Mouse (Mus musculus) embryonic facial prominence, embryonic 14.5 days (tissue): ENCODE measurements at regions not wholly inside any gene's neighbourhood (a gene's known extent, or its start where the extent isn't known, plus 50 kb on each side); places are given as distances from the start of the nearest gene placed in this dataset.

ENCODE experiments used
- ATAC-seq: fragments of 200-750 bp; cut with Nextera tagmentation; 2 replicates; pipeline ENCODE4 v1.8.0; 2017; ENCODE audit warnings: low read depth, moderate number of reproducible peaks, moderate TSS enrichment
- DNase-seq: peaks from one replicate; pipeline ENCODE4 v3.0.0-alpha.2; 2015; ENCODE audit warnings: low spot score
- H3K27ac ChIP-seq: fragments of 300-500 bp; sonication (generic); replicated peaks from 2 replicates; pipeline ENCODE4 v1.5.1; 2014; ENCODE audit warnings: low read depth, mild to moderate bottlenecking, low read length, moderate library complexity
- H3K27me3 ChIP-seq: fragments of 300-500 bp; sonication (generic); replicated peaks from 2 replicates; pipeline ENCODE4 v1.6.1; 2014; ENCODE audit warnings: low read length; ENCODE audit not compliant: control insufficient read depth, insufficient read depth
- H3K36me3 ChIP-seq: fragments of 300-500 bp; sonication (generic); 2 replicates; pipeline ENCODE4 v1.6.1; 2014; ENCODE audit warnings: low read length, mixed read lengths; ENCODE audit not compliant: control insufficient read depth, insufficient read depth
- H3K4me1 ChIP-seq: fragments of 300-500 bp; sonication (generic); 2 replicates; pipeline ENCODE4 v1.6.1; 2014; ENCODE audit warnings: antibody characterized with exemption, low read length; ENCODE audit not compliant: control insufficient read depth, insufficient read depth
- H3K4me2 ChIP-seq: fragments of 300-500 bp; sonication (generic); 2 replicates; pipeline ENCODE4 v1.6.1; 2014; ENCODE audit warnings: low read depth, mild to moderate bottlenecking, low read length, moderate library complexity, mixed read lengths
- H3K4me3 ChIP-seq: fragments of 300-500 bp; sonication (generic); 2 replicates; pipeline ENCODE4 v1.5.1; 2014; ENCODE audit warnings: low read depth, mild to moderate bottlenecking, low read length
- H3K9ac ChIP-seq: fragments of 300-500 bp; sonication (generic); 2 replicates; pipeline ENCODE4 v1.6.1; 2014; ENCODE audit warnings: low read depth, mild to moderate bottlenecking, low read length, moderate library complexity, mixed read lengths
- H3K9me3 ChIP-seq: fragments of 300-500 bp; sonication (generic); 2 replicates; pipeline ENCODE4 v1.6.1; 2016; ENCODE audit warnings: low read length; ENCODE audit not compliant: control insufficient read depth
- WGBS: fragments of 180-500 bp; shearing (Covaris S2); extraction: QIAGEN DNeasy Blood & Tissue Kit; methylation state at CpG from one replicate; pipeline ENCODE4 v1.1.7; 2014; 5-methylcytosine and 5-hydroxymethylcytosine counted together

DNA sequence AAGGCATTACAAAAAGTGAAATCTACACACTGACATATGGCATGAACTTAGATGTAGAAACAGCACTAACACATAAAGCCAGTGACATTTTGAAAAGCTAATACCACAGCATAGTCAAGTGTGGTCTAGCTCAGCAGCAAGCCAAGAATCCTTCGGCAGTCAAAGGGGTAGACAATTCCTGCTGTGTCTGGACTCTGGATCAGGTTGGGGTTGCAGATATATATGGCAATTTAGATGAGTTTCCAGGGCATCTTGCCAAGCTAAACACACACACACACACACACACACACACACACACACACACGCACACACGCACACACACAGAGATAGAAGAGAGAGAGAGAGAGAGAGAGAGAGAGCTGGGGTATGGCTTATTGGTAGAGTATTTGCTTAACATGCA, 118.2 kb downstream of the Chst1 start:
- Histone ChIP-seq H3K36me3 (no peaks in the 10 kb centered on the region), H3K4me3 (no peak overlapping the region), H3K4me2 (no peak overlapping the region), H3K27me3 (no peaks in the 10 kb centered on the region), H3K9me3 (no peaks in the 10 kb centered on the region), H3K9ac (no peak overlapping the region), H3K4me1 (no peaks in the 10 kb centered on the region), H3K27ac (no peak overlapping the region)
- DNase-seq = no peak
- no peak for ATAC-seq
- WGBS = 78% methylated on average over 3 of the region's 3 CpGs

GRCm38 (mm10) chr2:92721951-92722350, 122.4 kb downstream of the Chst1 start:
- 81% methylated on average over 3 of the region's 3 CpGs for WGBS
- Histone ChIP-seq H3K36me3 (no peaks in the 10 kb centered on the region), H3K27ac (no peak overlapping the region), H3K27me3 (no peaks in the 10 kb centered on the region), H3K9me3 (no peaks in the 10 kb centered on the region), H3K4me2 (no peak overlapping the region), H3K4me3 (no peak overlapping the region), H3K9ac (no peak overlapping the region), H3K4me1 (no peaks in the 10 kb centered on the region; the same call in 1 of the 2 replicates)
- DNase-seq (no peak), ATAC-seq (no peak)

- no peaks in the 10 kb centered on the region for H3K27me3 ChIP-seq
- no peaks in the 10 kb centered on the region for H3K36me3 ChIP-seq
- 35% methylated on average over 9 of the region's 9 CpGs for WGBS
- H3K9me3 ChIP-seq = no peaks in the 10 kb centered on the region
- no peak overlapping the region for H3K4me2 ChIP-seq
- no peak overlapping the region for H3K27ac ChIP-seq
- no peak overlapping the region for H3K4me3 ChIP-seq
- no peak; the same call in 1 of the 2 replicates for ATAC-seq
- no peak for DNase-seq
- H3K4me1 ChIP-seq = no peaks in the 10 kb centered on the region; the same call in 1 of the 2 replicates
- H3K9ac ChIP-seq = no peak overlapping the region
Observed at GRCm38 (mm10) chr2:92723618-92724263, 124.2 kb downstream of the Chst1 start.

GRCm38 (mm10) chr2:92726640-92727039, 127.1 kb downstream of the Chst1 start:
- Histone ChIP-seq H3K27ac (no peak overlapping the region), H3K9me3 (no peaks in the 10 kb centered on the region), H3K27me3 (no peaks in the 10 kb centered on the region), H3K36me3 (no peaks in the 10 kb centered on the region), H3K4me1 (no peaks in the 10 kb centered on the region; the same call in 1 of the 2 replicates), H3K9ac (no peak overlapping the region), H3K4me2 (no peak overlapping the region), H3K4me3 (no peak overlapping the region)
- peak; percentile 60 for DNase-seq
- ATAC-seq = peak; percentile 62; the same call in 1 of the 2 replicates
- WGBS = 50% methylated on average over 7 of the region's 7 CpGs

GRCm38 (mm10) chr2:92727241-92727640, 127.7 kb downstream of the Chst1 start:
- Histone ChIP-seq H3K27ac (no peak overlapping the region), H3K36me3 (no peaks in the 10 kb centered on the region), H3K4me1 (no peaks in the 10 kb centered on the region; the same call in 1 of the 2 replicates), H3K9me3 (no peaks in the 10 kb centered on the region), H3K4me3 (no peak overlapping the region), H3K27me3 (no peaks in the 10 kb centered on the region), H3K4me2 (no peak overlapping the region), H3K9ac (no peak overlapping the region)
- DNase-seq (no peak), ATAC-seq (no peak)
- WGBS = 82% methylated on average over 2 of the region's 2 CpGs

DNA sequence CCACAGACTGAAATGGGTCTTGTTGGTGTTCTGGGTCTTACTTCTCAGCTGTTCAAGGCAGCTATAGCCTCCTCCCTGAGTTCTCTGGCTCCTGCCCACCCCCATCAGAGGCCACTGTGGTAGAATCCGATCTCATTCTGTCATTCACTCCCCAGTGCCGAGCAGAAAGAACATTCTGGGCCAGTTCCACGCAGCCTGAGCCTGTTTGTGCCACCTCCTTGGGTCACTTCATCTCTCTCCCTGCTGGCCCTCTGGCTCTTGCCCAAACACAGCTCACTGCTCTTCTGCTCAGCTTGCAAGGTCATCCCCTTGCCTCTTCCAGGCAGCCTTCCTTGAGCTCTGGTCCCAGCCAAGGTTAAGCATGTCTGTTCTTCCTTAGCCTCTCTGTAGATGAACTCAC, 128.9 kb downstream of the Chst1 start:
- Histone ChIP-seq H3K9ac (no peak overlapping the region), H3K4me3 (no peak overlapping the region)

DNA sequence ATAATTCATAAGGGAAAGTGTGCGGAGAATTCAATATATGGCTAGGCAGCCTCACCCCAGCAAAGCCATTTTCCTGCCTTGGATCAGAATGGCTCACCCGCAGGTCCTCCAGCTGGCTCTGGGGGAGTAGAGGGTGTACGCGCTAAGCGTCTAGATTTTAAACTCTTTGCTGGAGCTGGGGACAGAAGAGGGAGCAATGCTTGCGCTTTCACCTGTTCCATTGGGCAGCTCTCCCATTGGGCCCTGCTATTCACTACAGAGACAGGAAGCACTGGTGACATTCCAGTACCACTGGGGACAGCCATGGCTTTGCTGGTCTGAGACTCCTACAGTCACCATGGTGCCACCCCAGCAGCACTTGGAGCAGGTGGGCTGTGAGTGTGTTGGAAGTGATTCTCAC, 130.9 kb downstream of the Chst1 start:
- H3K27ac ChIP-seq = no peak overlapping the region
- H3K4me2 ChIP-seq = no peak overlapping the region
- no peak overlapping the region for H3K9ac ChIP-seq
- ATAC-seq = no peak
- H3K4me1 ChIP-seq = no peaks in the 10 kb centered on the region; the same call in 1 of the 2 replicates
- no peak for DNase-seq
- H3K36me3 ChIP-seq = no peaks in the 10 kb centered on the region
- no peaks in the 10 kb centered on the region for H3K9me3 ChIP-seq
- no peaks in the 10 kb centered on the region for H3K27me3 ChIP-seq
- H3K4me3 ChIP-seq = no peak overlapping the region
- 89% methylated on average over 6 of the region's 6 CpGs for WGBS

More for the DNA sequence above, 128.9 kb downstream of the Chst1 start:
- Histone ChIP-seq H3K36me3 (no peaks in the 10 kb centered on the region), H3K4me2 (no peak overlapping the region), H3K9me3 (no peaks in the 10 kb centered on the region), H3K4me1 (no peaks in the 10 kb centered on the region; the same call in 1 of the 2 replicates), H3K27me3 (no peaks in the 10 kb centered on the region), H3K27ac (no peak overlapping the region)
- ATAC-seq (no peak), DNase-seq (no peak)
- WGBS = 66% methylated on average over 3 of the region's 3 CpGs

GRCm38 (mm10) chr2:92733403-92733802, 133.9 kb downstream of the Chst1 start:
- Histone ChIP-seq H3K9ac (no peak overlapping the region), H3K36me3 (no peaks in the 10 kb centered on the region), H3K27me3 (no peaks in the 10 kb centered on the region), H3K27ac (no peak overlapping the region), H3K4me1 (no peaks in the 10 kb centered on the region), H3K4me3 (no peak overlapping the region), H3K9me3 (no peaks in the 10 kb centered on the region), H3K4me2 (no peak overlapping the region)
- WGBS = 88% methylated on average over 1 of the region's 1 CpGs
- ATAC-seq (no peak), DNase-seq (no peak)

DNA sequence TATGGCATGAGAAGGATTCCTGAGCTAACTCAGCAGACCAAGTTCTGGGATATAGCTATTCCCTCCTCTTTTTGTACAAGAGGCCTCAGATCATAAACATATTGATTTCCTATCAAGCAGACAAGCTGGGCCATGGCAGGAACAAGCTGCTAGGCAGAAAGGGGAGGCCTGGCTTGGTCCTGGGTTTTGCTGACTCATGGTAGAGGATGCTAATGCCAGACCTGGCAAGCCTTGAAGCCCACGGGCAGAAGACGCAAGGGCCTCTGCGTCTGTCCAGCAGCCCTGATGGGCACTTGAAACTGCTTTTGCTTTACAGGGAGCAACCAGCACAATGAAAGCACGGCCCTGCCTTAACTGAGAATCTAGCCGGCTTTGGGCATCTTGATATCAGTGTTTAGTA, 136.3 kb downstream of the Chst1 start:
- WGBS = 78% methylated on average over 3 of the region's 5 CpGs
- Histone ChIP-seq H3K27ac (no peak overlapping the region), H3K4me3 (no peak overlapping the region), H3K27me3 (no peaks in the 10 kb centered on the region), H3K36me3 (no peaks in the 10 kb centered on the region), H3K9me3 (no peaks in the 10 kb centered on the region), H3K4me1 (no peaks in the 10 kb centered on the region), H3K4me2 (no peak overlapping the region), H3K9ac (no peak overlapping the region)
- DNase-seq (no peak), ATAC-seq (no peak)
